Mouse (Mus musculus) hindbrain, embryonic 16.5 days (tissue): ENCODE results near the gene Nuak1. TPM values are rescaled to one million over a fixed set of nuclear protein-coding genes. Genes with fewer than 3 reads are reported as not detected.

Experiments
- ATAC-seq: fragments of 200-750 bp; cut with Nextera tagmentation; 2 replicates; pipeline ENCODE4 v1.8.0; 2017; ENCODE audit warnings: moderate TSS enrichment, moderate library complexity
- H3K27ac ChIP-seq: fragments of 300-500 bp; sonication (generic); 2 replicates; pipeline ENCODE4 v1.5.1; 2014; ENCODE audit warnings: low read depth, mild to moderate bottlenecking, control low read depth, low read length, moderate library complexity
- H3K27me3 ChIP-seq: fragments of 300-500 bp; sonication (generic); replicated peaks from 2 replicates; pipeline ENCODE4 v1.6.1; 2014; ENCODE audit warnings: low read length; ENCODE audit not compliant: control insufficient read depth, insufficient read depth
- H3K36me3 ChIP-seq: fragments of 300-500 bp; sonication (generic); 2 replicates; pipeline ENCODE4 v1.6.1; 2014; ENCODE audit warnings: mild to moderate bottlenecking, low read length, moderate library complexity, mixed read lengths; ENCODE audit not compliant: control insufficient read depth, insufficient read depth
- H3K4me1 ChIP-seq: fragments of 300-500 bp; sonication (generic); 2 replicates; pipeline ENCODE4 v1.6.1; 2014; ENCODE audit warnings: low read depth, low read length; ENCODE audit not compliant: control insufficient read depth, insufficient read depth
- H3K4me2 ChIP-seq: fragments of 300-500 bp; sonication (generic); 2 replicates; pipeline ENCODE4 v1.6.1; 2014; ENCODE audit warnings: mild to moderate bottlenecking, low read length, control low read depth, moderate library complexity
- H3K4me3 ChIP-seq: fragments of 300-500 bp; sonication (generic); 2 replicates; pipeline ENCODE4 v1.5.1; 2014; ENCODE audit warnings: mild to moderate bottlenecking, low read length, control low read depth, moderate library complexity
- H3K9ac ChIP-seq: fragments of 300-500 bp; sonication (generic); 2 replicates; pipeline ENCODE4 v1.6.1; 2014; ENCODE audit warnings: low read depth, mild to moderate bottlenecking, control low read depth, low read length, moderate library complexity
- H3K9me3 ChIP-seq: fragments of 300-500 bp; sonication (generic); 2 replicates; pipeline ENCODE4 v1.6.1; 2014; ENCODE audit warnings: mild to moderate bottlenecking, low read length, moderate library complexity; ENCODE audit not compliant: control insufficient read depth
- WGBS: fragments of 180-500 bp; shearing (Covaris S2); extraction: QIAGEN DNeasy Blood & Tissue Kit; methylation state at CpG from one replicate; pipeline ENCODE4 v1.1.7; 2014; 5-methylcytosine and 5-hydroxymethylcytosine counted together
- polyA plus RNA-seq: library from polyadenylated mRNA; unstranded; fragments of >200 nt; fragmentation: Nextera tagmentation; extraction: Ambion mirVana; gene quantifications from 2 replicates; pipeline ENCODE4 v1.2.1, GENCODE M21; 2015

Gene Nuak1
- polyA plus RNA-seq, 1 experiment from 2014 or later: 4.7 TPM

DNA sequence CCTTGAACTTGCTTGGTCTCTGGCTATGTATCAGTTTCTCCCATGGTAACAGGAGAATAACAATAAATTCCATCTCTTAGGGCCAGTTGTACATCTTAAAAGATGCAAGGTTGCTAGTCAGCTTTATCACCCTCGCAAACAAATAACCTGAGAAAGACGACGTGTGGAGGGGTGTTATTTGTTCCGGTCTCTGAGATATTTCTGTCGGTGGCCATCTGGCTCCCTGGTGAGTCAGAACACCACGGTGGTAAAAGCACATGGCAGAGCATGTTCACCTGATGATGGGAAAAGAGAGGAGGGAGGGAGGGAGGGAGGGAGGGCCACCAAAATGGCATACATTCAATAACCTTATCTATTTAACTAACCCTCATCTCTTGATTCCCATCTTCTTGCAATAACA lies 86.1 kb downstream of the Nuak1 start:
- 71% methylated on average over 6 of the region's 6 CpGs for WGBS
- H3K27me3 ChIP-seq: no peaks in the 10 kb centered on the region
- H3K36me3 ChIP-seq: no peaks in the 10 kb centered on the region
- H3K9me3 ChIP-seq: no peaks in the 10 kb centered on the region
- no peak overlapping the region for H3K9ac ChIP-seq
- no peak overlapping the region for H3K27ac ChIP-seq
- H3K4me3 ChIP-seq: no peak overlapping the region
- H3K4me1 ChIP-seq: no peaks in the 10 kb centered on the region
- no peak overlapping the region for H3K4me2 ChIP-seq
- ATAC-seq: no peak

DNA sequence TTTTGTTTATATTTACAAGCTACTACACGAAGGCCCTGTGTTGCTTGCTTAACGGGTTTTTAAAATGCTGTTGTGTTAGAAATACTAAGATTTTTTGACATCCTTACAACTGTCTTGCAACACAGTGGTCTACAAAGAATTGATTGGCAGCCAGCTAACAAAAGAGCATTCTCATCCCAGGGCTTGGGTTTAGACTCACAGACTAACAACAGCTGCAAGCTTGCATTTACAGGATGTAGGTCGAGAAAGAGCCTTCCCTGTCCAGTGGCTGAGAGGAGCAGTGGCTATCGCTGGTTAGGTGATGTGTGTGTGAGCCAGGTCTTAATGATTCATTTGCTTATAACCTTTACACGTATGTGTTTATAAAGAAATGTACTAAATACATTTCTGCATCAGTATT lies 94.7 kb downstream of the Nuak1 start:
- no peak for ATAC-seq
- no peaks in the 10 kb centered on the region for H3K36me3 ChIP-seq
- WGBS: 64% methylated on average over 5 of the region's 5 CpGs
- no peak overlapping the region for H3K9ac ChIP-seq
- no peak overlapping the region for H3K27ac ChIP-seq
- no peaks in the 10 kb centered on the region for H3K27me3 ChIP-seq
- no peak overlapping the region for H3K4me2 ChIP-seq
- H3K4me3 ChIP-seq: no peak overlapping the region
- H3K4me1 ChIP-seq: no peaks in the 10 kb centered on the region
- 0 out of 2 replicates have a peak, but pooled peaks cover 3% of the 10 kb centered on the region for H3K9me3 ChIP-seq

DNA sequence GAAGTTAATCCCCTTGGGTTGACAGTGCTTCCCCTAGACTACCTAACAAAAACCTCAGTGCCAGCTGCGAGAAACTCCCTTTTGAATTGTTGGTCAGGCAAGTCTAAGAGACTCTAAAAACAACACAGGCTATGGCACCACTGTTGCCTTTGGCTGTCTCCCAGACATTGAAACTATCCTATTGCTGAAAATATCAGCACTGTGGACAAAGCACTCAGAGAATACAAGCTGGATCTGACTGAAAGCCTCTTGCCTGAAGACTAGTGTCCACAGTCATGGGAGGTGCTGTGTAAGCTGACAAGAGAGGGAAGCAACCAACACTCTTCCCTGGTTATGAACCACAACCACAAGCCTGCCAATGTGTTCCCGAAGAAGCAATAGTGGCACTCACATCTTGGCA lies 96.9 kb downstream of the Nuak1 start:
- no peaks in the 10 kb centered on the region for H3K36me3 ChIP-seq
- no peaks in the 10 kb centered on the region for H3K27me3 ChIP-seq
- no peaks in the 10 kb centered on the region for H3K4me1 ChIP-seq
- no peak overlapping the region for H3K9ac ChIP-seq
- no peak overlapping the region for H3K4me2 ChIP-seq
- ATAC-seq: no peak
- no peak overlapping the region for H3K4me3 ChIP-seq
- 83% methylated on average over 2 of the region's 2 CpGs for whole genome bisulfite sequencing
- H3K9me3 ChIP-seq: 0 out of 2 replicates have a peak, but pooled peaks cover 3% of the 10 kb centered on the region
- no peak overlapping the region for H3K27ac ChIP-seq

- no peak overlapping the region for H3K4me3 ChIP-seq
- 70% methylated on average over 4 of the region's 4 CpGs for whole genome bisulfite sequencing
- H3K9ac ChIP-seq: no peak overlapping the region
- no peak overlapping the region for H3K4me2 ChIP-seq
- H3K9me3 ChIP-seq: 0 out of 2 replicates have a peak, but pooled peaks cover 3% of the 10 kb centered on the region
- H3K4me1 ChIP-seq: no peaks in the 10 kb centered on the region
- no peaks in the 10 kb centered on the region for H3K27me3 ChIP-seq
- H3K27ac ChIP-seq: no peak overlapping the region
- no peaks in the 10 kb centered on the region for H3K36me3 ChIP-seq
- no peak for ATAC-seq
Observed at GRCm38 (mm10) chr10:84339456-84339855, 100.9 kb downstream of the Nuak1 start.

GRCm38 (mm10) chr10:84338752-84339151 lies 101.6 kb downstream of the Nuak1 start:
- Histone ChIP-seq H3K4me1 (no peaks in the 10 kb centered on the region), H3K9ac (no peak overlapping the region), H3K4me2 (no peak overlapping the region), H3K9me3 (0 out of 2 replicates have a peak, but pooled peaks cover 2% of the 10 kb centered on the region), H3K27me3 (no peaks in the 10 kb centered on the region), H3K36me3 (no peaks in the 10 kb centered on the region), H3K4me3 (no peak overlapping the region), H3K27ac (no peak overlapping the region)
- WGBS: 89% methylated on average over 3 of the region's 3 CpGs
- no peak for ATAC-seq

- H3K9ac ChIP-seq: no peak overlapping the region
- H3K27me3 ChIP-seq: no peaks in the 10 kb centered on the region
- no peak for ATAC-seq
- no peak overlapping the region for H3K27ac ChIP-seq
- 89% methylated on average over 4 of the region's 4 CpGs for WGBS
- no peak overlapping the region for H3K4me3 ChIP-seq
- no peaks in the 10 kb centered on the region for H3K9me3 ChIP-seq
- no peak overlapping the region for H3K4me2 ChIP-seq
- no peaks in the 10 kb centered on the region for H3K36me3 ChIP-seq
- H3K4me1 ChIP-seq: no peaks in the 10 kb centered on the region
Observed at GRCm38 (mm10) chr10:84335441-84335840, 105.0 kb downstream of the Nuak1 start.

GRCm38 (mm10) chr10:84329822-84330221 lies 110.6 kb downstream of the Nuak1 start:
- H3K27ac ChIP-seq: no peak overlapping the region
- H3K9ac ChIP-seq: no peak overlapping the region
- no peak overlapping the region for H3K4me2 ChIP-seq
- H3K4me3 ChIP-seq: no peak overlapping the region
- ATAC-seq: no peak
- no peaks in the 10 kb centered on the region for H3K27me3 ChIP-seq
- H3K36me3 ChIP-seq: no peaks in the 10 kb centered on the region
- no peaks in the 10 kb centered on the region for H3K4me1 ChIP-seq
- no peaks in the 10 kb centered on the region for H3K9me3 ChIP-seq
- 88% methylated on average over 7 of the region's 7 CpGs for WGBS

- Histone ChIP-seq H3K27me3 (no peaks in the 10 kb centered on the region), H3K9ac (no peak overlapping the region), H3K36me3 (no peaks in the 10 kb centered on the region), H3K4me3 (no peak overlapping the region), H3K4me1 (no peaks in the 10 kb centered on the region), H3K27ac (no peak overlapping the region), H3K9me3 (no peaks in the 10 kb centered on the region), H3K4me2 (no peak overlapping the region)
- WGBS: 90% methylated on average over 5 of the region's 5 CpGs
- no peak for ATAC-seq
Observed at GRCm38 (mm10) chr10:84329336-84329735, 111.1 kb downstream of the Nuak1 start.

DNA sequence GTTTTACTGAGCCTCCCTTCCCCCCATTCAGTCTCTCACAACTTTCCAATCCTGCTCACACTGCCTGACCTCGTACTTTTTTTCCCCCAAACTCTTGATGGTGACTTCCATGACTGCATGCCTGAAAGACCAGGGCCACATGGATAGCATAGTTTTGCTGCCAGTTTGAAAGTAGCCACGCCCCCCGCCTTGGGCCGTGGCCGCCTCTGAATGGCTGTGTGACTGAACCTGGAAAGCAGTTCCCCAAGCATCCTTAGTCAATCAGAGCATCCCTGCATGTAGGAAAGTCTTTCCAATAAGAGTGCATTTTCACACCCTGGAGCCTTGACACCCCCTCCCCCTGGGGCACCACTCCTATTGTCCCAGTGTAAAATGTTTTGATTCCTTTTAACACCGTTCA lies 116.4 kb downstream of the Nuak1 start:
- Histone ChIP-seq H3K27ac (no peak overlapping the region), H3K9me3 (no peaks in the 10 kb centered on the region), H3K27me3 (no peaks in the 10 kb centered on the region), H3K36me3 (no peaks in the 10 kb centered on the region), H3K9ac (no peak overlapping the region), H3K4me3 (no peak overlapping the region), H3K4me2 (no peak overlapping the region), H3K4me1 (no peaks in the 10 kb centered on the region)
- WGBS: 60% methylated on average over 6 of the region's 6 CpGs
- ATAC-seq: no peak
